Mouse (Mus musculus): Measurements from ENCODE around the gene Caln1.

DNA sequence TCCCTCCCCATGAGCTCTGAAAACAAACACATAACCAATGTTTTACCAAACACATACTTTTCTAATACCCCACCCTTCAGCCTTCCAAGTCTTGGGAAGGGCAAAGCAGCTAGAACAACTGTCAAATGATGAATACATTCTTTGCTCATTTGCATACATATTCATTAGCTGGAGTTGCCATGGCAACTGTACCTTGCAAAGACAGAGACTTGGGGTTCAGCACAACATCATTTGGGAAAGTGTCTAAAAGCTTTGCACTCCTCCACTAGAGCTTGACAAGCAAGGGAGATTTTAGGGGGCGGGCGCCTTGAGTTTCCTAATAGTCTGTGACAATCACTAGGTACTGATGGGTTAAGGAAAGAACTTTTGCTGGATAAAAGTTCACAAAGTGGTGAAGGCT is 258.5 kb downstream of the Caln1 start:
- no peak for TF ChIP-seq CTCF (IDR thresholded peaks at IDR 0.05; ENCODE audit: low read depth, low read length)
- no peak for TF ChIP-seq POLR2A (IDR thresholded peaks at IDR 0.05; ENCODE audit: extremely low read depth, insufficient read depth, low read length)

Data from liver, adult 2 months (tissue).